Mouse (Mus musculus): ENCODE data around the gene Htr1a.

Gene Htr1a

DNA sequence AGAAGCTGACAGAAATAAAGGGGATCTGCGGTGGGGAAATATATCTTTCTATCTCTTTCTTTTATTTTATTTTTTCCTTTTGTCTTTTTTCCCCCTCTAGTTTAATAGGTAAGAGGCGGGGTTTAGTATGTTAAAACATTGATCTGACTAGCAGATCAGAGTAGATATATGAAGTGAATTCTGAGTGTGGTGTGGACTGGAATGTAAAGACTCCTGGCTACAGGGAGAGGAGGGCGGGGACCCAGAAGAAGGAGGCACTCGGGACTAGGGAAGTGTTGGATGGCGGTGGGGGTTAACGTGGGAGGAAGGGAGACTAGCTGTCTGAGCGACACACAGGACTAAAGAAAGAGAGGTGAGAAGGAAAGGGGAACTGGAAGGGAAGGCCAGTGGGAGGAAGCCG, at the start of gene Htr1a:
TSS of gene Htr1a (plus strand) at position 301 of the 400 bp plus-strand sequence.
- no peak for DNase-seq (ENCODE audit: low spot score in 2 of 2)

DNA sequence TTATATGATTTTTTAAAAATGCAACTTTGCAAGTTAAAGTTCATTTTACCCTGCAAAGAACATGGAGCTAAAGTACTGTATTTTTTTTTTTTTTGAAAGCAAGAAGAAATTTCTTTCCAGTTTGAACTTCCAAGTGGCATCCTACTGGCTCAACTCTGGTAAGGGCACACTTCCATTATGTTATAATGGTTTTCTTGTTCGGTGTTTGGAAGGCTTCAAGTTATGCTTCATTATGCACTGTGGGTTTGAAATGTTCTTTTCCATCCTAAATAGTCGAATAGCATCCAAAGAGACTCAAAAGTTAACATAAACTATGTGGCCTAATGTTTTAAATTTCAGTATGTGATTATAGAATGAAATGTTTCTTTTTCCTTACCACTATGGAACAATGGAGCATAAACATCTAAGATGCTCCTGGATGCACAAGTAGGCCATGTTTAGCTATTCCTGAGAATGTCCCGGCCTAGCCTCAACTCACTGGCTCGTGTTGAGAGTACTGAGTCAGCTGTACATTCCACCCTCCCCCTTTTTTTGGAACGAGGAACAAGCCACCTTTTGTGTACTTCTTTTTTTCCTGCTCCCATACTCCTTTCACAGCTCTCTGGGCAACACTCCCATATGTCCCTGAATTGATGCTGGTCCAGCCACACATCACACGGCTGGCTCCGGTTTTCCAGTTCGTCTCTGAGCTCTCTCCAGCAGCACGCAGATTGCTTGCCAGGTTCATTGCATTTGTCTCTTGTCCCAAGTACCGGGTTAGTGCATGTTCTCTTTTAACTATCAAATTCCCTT, 31.7 kb upstream of the Htr1a start:
- no peak for DNase-seq (ENCODE audit: low spot score in 2 of 2)

DNA sequence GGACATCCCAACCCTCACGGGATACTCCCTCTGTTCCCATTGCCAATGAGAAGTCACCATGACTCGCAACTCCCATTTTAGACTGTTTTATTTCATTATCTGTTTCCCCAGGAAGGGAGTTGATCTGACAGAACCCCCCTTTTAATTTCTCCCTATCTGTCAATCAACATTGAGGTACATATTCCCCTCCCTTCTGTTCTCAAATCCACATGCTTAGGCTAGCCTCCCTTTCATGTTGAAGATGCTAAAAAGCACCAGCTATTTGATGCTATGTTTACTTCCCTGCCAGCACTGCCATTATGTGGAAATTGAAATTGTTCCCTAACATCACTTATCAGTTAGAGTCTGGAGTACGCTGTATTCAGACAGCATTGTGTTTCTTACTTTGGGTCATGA, 31.1 kb upstream of the Htr1a start:
- DNase-seq (ENCODE audit: low spot score in 2 of 2), result no peak

DNA sequence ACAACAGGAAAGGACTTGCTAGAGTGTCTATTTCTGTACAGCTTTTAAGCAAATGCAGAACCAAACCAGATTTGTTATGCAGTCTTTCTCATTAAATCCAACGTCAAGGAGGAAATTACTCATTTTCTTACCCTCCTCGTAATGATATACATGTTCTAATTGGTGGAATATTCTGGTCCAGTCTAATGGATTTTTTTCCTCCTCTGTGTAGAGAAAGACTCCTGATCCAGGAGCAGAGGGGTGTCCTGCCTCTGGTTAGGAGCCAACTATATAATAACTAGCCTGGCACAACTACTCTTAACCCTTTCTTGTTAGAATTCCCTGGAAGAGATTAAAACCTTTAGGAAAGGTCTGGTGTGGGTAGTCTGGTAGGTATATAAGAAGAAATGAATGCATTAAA, 10.3 kb upstream of the Htr1a start:
- DNase-seq (ENCODE audit: low spot score in 2 of 2), result no peak

DNA sequence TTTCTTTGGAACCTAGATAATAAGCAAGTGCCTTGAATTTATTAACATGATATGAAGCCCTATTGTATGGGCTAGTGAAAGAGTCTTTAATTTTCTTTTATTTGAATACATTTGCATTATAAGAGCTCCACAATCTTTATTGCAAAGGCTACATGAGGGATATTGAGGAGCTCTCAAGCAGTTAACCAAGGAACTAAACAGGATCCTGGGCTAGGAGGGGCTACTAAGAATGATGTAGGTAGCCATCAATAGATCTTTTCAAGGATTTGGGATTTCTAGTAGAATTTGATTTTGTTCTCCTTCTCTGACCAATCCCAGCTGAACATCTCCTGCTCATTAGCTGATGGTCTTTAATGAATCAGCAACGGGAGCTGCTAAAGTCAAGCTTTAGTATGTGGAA, 9.8 kb upstream of the Htr1a start:
- no peak for DNase-seq (ENCODE audit: low spot score in 2 of 2)

DNA sequence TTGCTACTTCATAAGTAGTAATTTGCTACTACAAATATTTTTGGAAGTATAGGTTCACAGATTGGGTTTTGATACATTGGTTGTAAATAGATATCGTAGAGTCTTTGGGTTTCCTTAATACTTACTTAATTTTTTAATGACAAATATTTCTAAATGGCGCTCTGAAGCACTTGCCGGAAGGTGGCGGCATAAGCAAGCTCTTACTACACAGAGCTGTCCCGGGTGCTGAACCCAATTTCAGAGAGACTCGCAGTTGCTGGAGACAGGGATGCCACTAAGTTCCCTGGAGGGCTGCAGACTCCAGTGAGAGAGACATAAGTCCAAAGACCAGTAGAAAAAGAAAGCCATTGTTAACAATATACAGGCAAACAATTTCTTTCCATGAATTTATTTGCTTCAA, 863 bp upstream of the Htr1a start:
- no peak for DNase-seq (ENCODE audit: low spot score in 2 of 2)

DNA sequence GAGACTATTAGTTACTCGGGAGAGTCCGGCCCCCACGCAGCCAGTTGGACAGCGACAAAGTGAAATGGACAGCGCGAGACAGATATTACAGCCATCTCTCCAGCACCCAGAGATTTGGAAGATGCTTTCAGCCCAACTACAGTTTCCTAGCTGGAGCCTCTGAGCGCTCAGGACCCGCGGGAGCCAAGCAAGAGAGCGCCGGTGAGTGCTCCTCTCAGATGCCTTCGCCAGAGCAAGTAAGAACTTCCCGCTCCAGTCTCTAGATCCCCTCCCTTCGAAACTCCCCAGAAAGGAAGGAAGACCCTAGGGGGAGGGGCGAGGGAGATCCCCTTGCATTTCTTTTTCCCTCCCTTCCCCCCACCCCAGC, 415 bp downstream of the Htr1a start:
- DNase-seq (ENCODE audit: low spot score in 2 of 2), result no peak

DNA sequence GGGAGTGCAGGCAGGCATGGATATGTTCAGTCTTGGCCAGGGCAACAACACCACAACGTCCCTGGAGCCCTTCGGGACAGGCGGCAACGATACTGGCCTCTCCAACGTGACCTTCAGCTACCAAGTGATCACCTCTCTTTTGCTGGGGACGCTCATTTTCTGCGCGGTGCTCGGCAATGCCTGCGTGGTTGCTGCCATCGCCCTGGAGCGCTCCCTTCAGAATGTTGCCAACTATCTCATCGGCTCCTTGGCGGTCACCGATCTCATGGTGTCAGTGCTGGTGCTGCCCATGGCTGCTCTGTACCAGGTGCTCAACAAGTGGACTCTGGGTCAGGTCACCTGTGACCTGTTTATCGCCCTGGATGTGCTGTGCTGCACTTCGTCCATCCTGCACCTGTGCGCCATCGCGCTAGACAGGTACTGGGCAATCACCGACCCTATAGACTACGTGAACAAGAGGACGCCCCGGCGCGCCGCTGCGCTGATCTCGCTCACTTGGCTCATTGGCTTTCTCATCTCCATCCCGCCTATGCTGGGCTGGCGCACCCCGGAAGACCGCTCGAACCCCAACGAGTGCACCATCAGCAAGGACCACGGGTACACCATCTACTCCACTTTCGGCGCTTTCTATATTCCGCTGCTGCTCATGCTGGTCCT, 927 bp downstream of the Htr1a start:
- DNase-seq (ENCODE audit: low spot score in 2 of 2), result no peak

DNA sequence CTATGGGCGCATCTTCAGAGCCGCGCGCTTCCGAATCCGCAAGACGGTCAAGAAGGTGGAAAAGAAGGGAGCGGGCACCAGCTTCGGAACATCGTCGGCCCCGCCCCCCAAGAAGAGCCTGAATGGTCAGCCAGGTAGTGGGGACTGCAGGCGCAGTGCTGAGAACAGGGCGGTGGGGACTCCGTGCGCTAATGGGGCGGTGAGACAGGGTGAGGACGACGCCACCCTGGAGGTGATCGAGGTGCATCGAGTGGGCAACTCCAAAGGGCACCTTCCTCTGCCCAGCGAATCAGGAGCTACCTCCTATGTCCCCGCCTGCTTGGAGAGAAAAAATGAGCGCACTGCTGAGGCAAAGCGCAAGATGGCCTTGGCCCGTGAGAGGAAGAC, 1.4 kb downstream of the Htr1a start:
- DNase-seq (ENCODE audit: low spot score in 2 of 2), result no peak

DNA sequence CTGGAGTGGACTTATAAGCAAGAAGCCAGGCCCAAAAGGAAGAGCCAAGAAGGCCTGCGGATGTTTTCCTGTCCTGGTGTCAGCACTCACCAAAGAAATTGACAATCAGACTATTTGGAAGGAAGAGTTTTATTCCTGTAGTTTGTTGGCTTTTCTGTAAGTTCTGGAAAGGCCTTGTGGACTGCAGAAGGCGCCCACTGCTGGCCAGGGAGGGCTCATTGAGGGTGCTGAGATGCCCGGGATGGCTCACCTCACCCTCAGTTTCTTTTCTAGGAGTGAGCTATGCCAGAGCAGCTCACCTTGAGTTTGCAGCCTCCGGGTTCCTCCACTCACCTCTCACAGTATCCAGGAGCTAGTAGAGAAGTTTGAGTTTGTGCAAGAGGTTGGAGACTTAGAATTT, 2.8 kb downstream of the Htr1a start:
- DNase-seq (ENCODE audit: low spot score in 2 of 2), result no peak

DNA sequence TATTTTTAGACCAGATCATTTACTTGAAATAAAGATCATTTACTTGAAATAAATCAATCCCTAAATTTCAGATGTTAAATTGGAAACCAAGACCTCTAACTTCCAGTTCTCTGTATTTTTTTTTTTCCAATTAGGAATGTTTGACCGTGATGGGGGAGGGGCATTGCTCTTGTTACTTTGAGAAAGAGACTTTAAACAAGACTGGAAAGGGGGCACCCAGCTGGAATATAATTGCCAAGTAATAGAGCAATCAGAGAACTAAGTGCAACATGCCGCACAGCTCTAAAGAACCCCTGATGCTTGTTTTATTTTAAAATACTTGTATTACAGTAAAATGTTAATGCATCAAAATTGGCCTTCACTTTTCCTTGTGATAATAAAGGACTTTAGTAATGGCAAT, 4.3 kb downstream of the Htr1a start:
- DNase-seq (ENCODE audit: low spot score in 2 of 2), result no peak

DNA sequence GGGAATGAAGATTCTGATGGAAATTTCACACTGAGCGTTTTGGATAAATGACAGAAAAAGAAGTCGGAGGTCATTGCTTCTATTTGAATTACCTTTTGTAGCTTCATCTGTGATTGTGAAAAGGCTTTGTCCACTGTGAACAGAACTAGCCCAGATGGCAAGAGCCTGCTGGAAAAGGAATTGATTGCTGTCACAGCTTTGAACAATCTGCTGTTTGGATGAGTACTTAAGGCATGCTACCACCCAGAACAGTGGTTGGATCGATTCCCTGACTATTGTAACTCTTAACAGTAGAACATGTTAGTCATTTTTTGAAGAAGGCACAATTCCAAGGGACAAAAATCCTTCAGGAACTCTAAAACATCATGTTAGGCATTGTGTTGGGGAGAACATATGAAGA, 8.1 kb downstream of the Htr1a start:
- no peak for DNase-seq (ENCODE audit: low spot score in 2 of 2)
